In genomic region chr2:84019519-84020305, GRCm38 (mm10) we compare ENCODE assay signal across 10 mouse cellular contexts. TPM values are rescaled to one million over a fixed set of nuclear protein-coding genes. Genes with fewer than 3 reads are reported as not detected.
DNase-seq lines count a peak whose midpoint lies in the region; ATAC-seq and TF ChIP-seq lines count a peak whose summit lies in the region.
"Had no signal": no experiment of that assay in that cellular context is flagged by ENCODE, and none has a peak within 500 bp of the region (broad histone marks: within the 10 kb centered on the region; RNA-seq: fewer than 3 reads in every experiment).

No protein-coding gene starts in this region.

- H3K9ac ChIP-seq in intestine, embryonic 16.5 days (ENCODE audit: low read depth, low read length), result no peak overlapping the region
- H3K9ac ChIP-seq in liver, postnatal 0 days (replicated peaks), result no peak overlapping the region

- peak; percentile 74 for ATAC-seq in intestine, embryonic 16.5 days
- peak; percentile 47 for ATAC-seq in liver, postnatal 0 days

- H3K27ac ChIP-seq in intestine, embryonic 16.5 days (ENCODE audit: low read length), result no peak overlapping the region
- no peak overlapping the region for H3K27ac ChIP-seq in liver, postnatal 0 days (ENCODE audit: low read depth)

- peak; percentile 90 for DNase-seq in heart, adult 11 months
- no peak for DNase-seq in heart, postnatal 14 days
- no peak for DNase-seq in liver, postnatal 0 days
- peak; percentile 43 for DNase-seq in thymus, postnatal 14 days
- DNase-seq in adipocyte (ENCODE audit: low spot score), result no peak
- no peak for DNase-seq in cerebellum, adult 9-10 months
- no peak for DNase-seq in ovary, postnatal 14 days (ENCODE audit: low spot score)
- DNase-seq: cerebellum, postnatal 36 days had no signal

- no peaks in the 10 kb centered on the region for H3K27me3 ChIP-seq in intestine, embryonic 16.5 days (replicated peaks; ENCODE audit: control insufficient read depth, insufficient read depth, low read length)
- H3K27me3 ChIP-seq in liver, postnatal 0 days (ENCODE audit: insufficient read depth, low read length), result no peaks in the 10 kb centered on the region

- H3K36me3 ChIP-seq in intestine, embryonic 16.5 days (ENCODE audit: control insufficient read depth, insufficient read depth, low read length), result no peaks in the 10 kb centered on the region
- H3K36me3 ChIP-seq in liver, postnatal 0 days (replicated peaks; ENCODE audit: insufficient read depth, low read length), result no peaks in the 10 kb centered on the region

- H3K4me2 ChIP-seq in intestine, embryonic 16.5 days (ENCODE audit: low read depth, low read length), result no peak overlapping the region
- no peak overlapping the region for H3K4me2 ChIP-seq in liver, postnatal 0 days (ENCODE audit: low read depth, low read length)

- 65% methylated on average over 8 of the region's 8 CpGs for WGBS in intestine, embryonic 16.5 days
- WGBS in liver, postnatal 0 days (ENCODE audit: insufficient replicate concordance), result 32% methylated on average over 8 of the region's 8 CpGs

- no peaks in the 10 kb centered on the region for H3K4me1 ChIP-seq in intestine, embryonic 16.5 days (ENCODE audit: control insufficient read depth, insufficient read depth, low read length)
- H3K4me1 ChIP-seq in liver, postnatal 0 days (ENCODE audit: insufficient read depth), result peaks cover 9% of the 10 kb centered on the region; the same call in 1 of the 2 replicates

- intact Hi-C loops in heart, postnatal 14 days (cut with DNase I), result no loop called here

- TF ChIP-seq CTCF in liver, postnatal 0 days (IDR thresholded peaks at IDR 0.05; ENCODE audit: low read depth), result no peak

- H3K4me3 ChIP-seq in intestine, embryonic 16.5 days (ENCODE audit: low read length), result no peak overlapping the region
- no peak overlapping the region for H3K4me3 ChIP-seq in liver, postnatal 0 days (ENCODE audit: low read depth, low read length)

- no peaks in the 10 kb centered on the region for H3K9me3 ChIP-seq in intestine, embryonic 16.5 days (ENCODE audit: control insufficient read depth, low read length)
- H3K9me3 ChIP-seq in liver, postnatal 0 days (ENCODE audit: low read length), result no peaks in the 10 kb centered on the region

- peak; percentile 24; the same call in 1 of the 2 replicates for TF ChIP-seq EP300 in liver, postnatal 0 days (IDR thresholded peaks at IDR 0.05; ENCODE audit: low read depth)

RNA-seq across cellular contexts. Expression of gene Gm13691, which starts 29.4 kb away (rescaled TPM):
- total RNA-seq in heart, postnatal 14 days (2021), result under 1 TPM; 0.80 to 0.86 TPM
- not detected in 2 replicates for polyA plus RNA-seq in intestine, embryonic 16.5 days (2015; fragmentation: Nextera tagmentation; extraction: Ambion mirVana)
- polyA plus RNA-seq in liver, postnatal 0 days (2015; fragmentation: Nextera tagmentation; extraction: Ambion mirVana), result not detected in 2 replicates
- polyA plus RNA-seq: neural tube, embryonic 14.5 days had no signal

RNA-seq across cellular contexts. Expression of gene Gm13697, which starts 35.2 kb away (rescaled TPM):
- under 1 TPM; 0.80 to 0.86 TPM for total RNA-seq in heart, postnatal 14 days (2021)
- polyA plus RNA-seq in intestine, embryonic 16.5 days (2015; fragmentation: Nextera tagmentation; extraction: Ambion mirVana), result not detected in 2 replicates
- polyA plus RNA-seq in liver, postnatal 0 days (2015; fragmentation: Nextera tagmentation; extraction: Ambion mirVana), result not detected in 2 replicates
- polyA plus RNA-seq: neural tube, embryonic 14.5 days had no signal

RNA-seq across cellular contexts. Expression of gene Gm13694, which starts 41.0 kb away (rescaled TPM):
- under 1 TPM; 0.80 to 0.86 TPM for total RNA-seq in heart, postnatal 14 days (2021)
- polyA plus RNA-seq in intestine, embryonic 16.5 days (2015; fragmentation: Nextera tagmentation; extraction: Ambion mirVana), result not detected in 2 replicates
- polyA plus RNA-seq in liver, postnatal 0 days (2015; fragmentation: Nextera tagmentation; extraction: Ambion mirVana), result not detected in 2 replicates
- polyA plus RNA-seq: neural tube, embryonic 14.5 days had no signal

RNA-seq across cellular contexts. Expression of gene Gm13696, which starts 46.8 kb away (rescaled TPM):
- total RNA-seq in heart, postnatal 14 days (2021), result under 1 TPM; 0.80 to 0.86 TPM
- not detected in 2 replicates for polyA plus RNA-seq in intestine, embryonic 16.5 days (2015; fragmentation: Nextera tagmentation; extraction: Ambion mirVana)
- polyA plus RNA-seq in liver, postnatal 0 days (2015; fragmentation: Nextera tagmentation; extraction: Ambion mirVana), result not detected in 2 replicates
- polyA plus RNA-seq: neural tube, embryonic 14.5 days had no signal

RNA-seq across cellular contexts. Expression of gene Gm13695, which starts 52.6 kb away (rescaled TPM):
- under 1 TPM in 1 of 2 experiments, not detected in 1; 0.86 TPM for total RNA-seq in heart, postnatal 14 days (2021)
- polyA plus RNA-seq in intestine, embryonic 16.5 days (2015; fragmentation: Nextera tagmentation; extraction: Ambion mirVana), result not detected in 2 replicates
- polyA plus RNA-seq in liver, postnatal 0 days (2015; fragmentation: Nextera tagmentation; extraction: Ambion mirVana), result not detected in 2 replicates
- polyA plus RNA-seq: neural tube, embryonic 14.5 days had no signal

Comparison
In these comparisons a context has a peak if more than half of its experiments do, and no peak if none do; other contexts are left out.
1. DNase-seq: peak in heart, adult 11 months (single experiment) and thymus, postnatal 14 days (single experiment); none in heart, postnatal 14 days (0 of 2), liver, postnatal 0 days (single experiment), adipocyte (single experiment), cerebellum, adult 9-10 months (single experiment) and ovary, postnatal 14 days (single experiment).